Mouse (Mus musculus): ENCODE measurements around the gene Ube2l3. TPM values are rescaled to one million over a fixed set of nuclear protein-coding genes. Genes with fewer than 3 reads are reported as not detected.

Ube2l3 gene
- polyA plus RNA-seq, 1 experiment from 2014 or later, result 377 TPM

DNA sequence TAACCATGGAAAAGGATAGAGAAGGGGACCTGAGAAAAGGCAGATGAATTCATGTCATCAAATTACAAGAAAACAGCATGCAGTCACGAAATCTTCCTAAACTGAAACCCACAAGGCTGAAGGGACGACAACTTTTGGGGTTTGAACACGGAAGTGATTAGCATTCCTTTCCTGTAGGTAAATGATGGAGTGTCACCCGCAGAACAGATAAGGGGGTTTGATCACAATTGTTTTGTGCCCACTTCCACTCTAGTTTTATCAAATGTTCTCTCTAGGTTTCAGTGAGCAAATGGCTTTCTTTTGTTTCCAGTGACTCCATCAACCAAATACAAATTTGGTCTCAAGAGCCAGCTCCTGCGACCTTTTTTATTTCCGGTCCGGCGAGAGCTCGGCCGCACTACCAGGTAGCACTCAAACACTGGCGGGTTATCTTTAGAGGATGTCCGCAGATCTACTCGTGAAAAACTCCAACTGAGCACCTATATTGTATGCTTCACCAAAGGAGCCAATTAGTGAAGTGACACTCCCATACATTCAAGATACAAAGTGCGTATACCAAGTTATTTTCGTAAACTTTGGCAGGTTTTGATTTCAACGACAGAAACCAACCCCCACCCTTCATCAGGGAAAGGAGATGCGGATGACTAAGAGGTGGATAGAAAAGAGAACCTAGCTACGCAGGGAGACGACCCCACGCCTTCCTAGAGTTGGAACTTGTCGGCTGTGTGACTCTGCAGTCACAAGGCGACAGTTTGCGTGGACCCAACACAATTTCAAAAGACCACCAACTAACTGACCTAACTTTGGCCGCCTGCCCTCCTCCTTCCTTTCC is 2.1 kb downstream of the Ube2l3 start:
- Histone ChIP-seq H3K4me2 (peak overlapping the region; percentile 80), H3K36me3 (ENCODE audit: control insufficient read depth, insufficient read depth, low read length) (peaks cover 10% of the 10 kb centered on the region; the same call in 1 of the 2 replicates), H3K27ac (ENCODE audit: low read depth, low read length) (peak overlapping the region; percentile 79), H3K4me3 (ENCODE audit: low read depth, low read length) (peak overlapping the region; percentile 95), H3K9me3 (ENCODE audit: control insufficient read depth, low read length) (no peaks in the 10 kb centered on the region), H3K9ac (ENCODE audit: low read depth, low read length) (peak overlapping the region; percentile 97), H3K27me3 (replicated peaks; ENCODE audit: control insufficient read depth, insufficient read depth, low read length) (no peaks in the 10 kb centered on the region), H3K4me1 (replicated peaks; ENCODE audit: control insufficient read depth, insufficient read depth, low read length) (peaks cover 11% of the 10 kb centered on the region)
- ATAC-seq (replicated peaks; ENCODE audit: low FRiP score), result no peak
- WGBS, result 2% methylated on average over 24 of the region's 24 CpGs
- DNase-seq (ENCODE audit: low spot score), result no peak

- no peak for ATAC-seq (replicated peaks; ENCODE audit: low FRiP score)
- H3K4me1 ChIP-seq (replicated peaks; ENCODE audit: control insufficient read depth, insufficient read depth, low read length), result no peaks in the 10 kb centered on the region
- WGBS, result 91% methylated on average over 4 of the region's 4 CpGs
Observed at GRCm38 (mm10) chr16:17193823-17194222, 8.6 kb downstream of the Ube2l3 start.

GRCm38 (mm10) chr16:17185475-17185874 is 17.0 kb downstream of the Ube2l3 start:
- no peak for DNase-seq (ENCODE audit: low spot score)
- Histone ChIP-seq H3K27ac (ENCODE audit: low read depth, low read length) (no peak overlapping the region), H3K4me1 (replicated peaks; ENCODE audit: control insufficient read depth, insufficient read depth, low read length) (peaks cover 5% of the 10 kb centered on the region; the same call in 1 of the 2 replicates), H3K4me3 (ENCODE audit: low read depth, low read length) (no peak overlapping the region), H3K36me3 (ENCODE audit: control insufficient read depth, insufficient read depth, low read length) (peaks cover 3% of the 10 kb centered on the region; the same call in 1 of the 2 replicates), H3K9ac (ENCODE audit: low read depth, low read length) (no peak overlapping the region), H3K9me3 (ENCODE audit: control insufficient read depth, low read length) (no peaks in the 10 kb centered on the region), H3K4me2 (no peak overlapping the region), H3K27me3 (replicated peaks; ENCODE audit: control insufficient read depth, insufficient read depth, low read length) (no peaks in the 10 kb centered on the region)
- ATAC-seq (replicated peaks; ENCODE audit: low FRiP score), result no peak

More at GRCm38 (mm10) chr16:17193823-17194222, 8.6 kb downstream of the Ube2l3 start:
- no peak overlapping the region for H3K4me3 ChIP-seq (ENCODE audit: low read depth, low read length)
- H3K27ac ChIP-seq (ENCODE audit: low read depth, low read length), result no peak overlapping the region
- H3K4me2 ChIP-seq, result no peak overlapping the region
- peaks cover 11% of the 10 kb centered on the region; the same call in 1 of the 2 replicates for H3K36me3 ChIP-seq (ENCODE audit: control insufficient read depth, insufficient read depth, low read length)
- no peak overlapping the region for H3K9ac ChIP-seq (ENCODE audit: low read depth, low read length)
- no peaks in the 10 kb centered on the region for H3K27me3 ChIP-seq (replicated peaks; ENCODE audit: control insufficient read depth, insufficient read depth, low read length)
- no peaks in the 10 kb centered on the region for H3K9me3 ChIP-seq (ENCODE audit: control insufficient read depth, low read length)
- no peak for DNase-seq (ENCODE audit: low spot score)

GRCm38 (mm10) chr16:17183003-17183402 is 19.4 kb downstream of the Ube2l3 start:
- no peak overlapping the region for H3K27ac ChIP-seq (ENCODE audit: low read depth, low read length)
- no peaks in the 10 kb centered on the region for H3K27me3 ChIP-seq (replicated peaks; ENCODE audit: control insufficient read depth, insufficient read depth, low read length)
- H3K36me3 ChIP-seq (ENCODE audit: control insufficient read depth, insufficient read depth, low read length), result peaks cover 5% of the 10 kb centered on the region; the same call in 1 of the 2 replicates
- no peak overlapping the region for H3K9ac ChIP-seq (ENCODE audit: low read depth, low read length)
- ATAC-seq (replicated peaks; ENCODE audit: low FRiP score) (no peak), DNase-seq (ENCODE audit: low spot score) (no peak)
- no peak overlapping the region for H3K4me2 ChIP-seq
- H3K9me3 ChIP-seq (ENCODE audit: control insufficient read depth, low read length), result no peaks in the 10 kb centered on the region
- peaks cover 5% of the 10 kb centered on the region; the same call in 1 of the 2 replicates for H3K4me1 ChIP-seq (replicated peaks; ENCODE audit: control insufficient read depth, insufficient read depth, low read length)
- 76% methylated on average over 3 of the region's 3 CpGs for WGBS
- no peak overlapping the region for H3K4me3 ChIP-seq (ENCODE audit: low read depth, low read length)

- H3K9me3 ChIP-seq (ENCODE audit: control insufficient read depth, low read length), result no peaks in the 10 kb centered on the region
- no peak overlapping the region for H3K9ac ChIP-seq (ENCODE audit: low read depth, low read length)
- DNase-seq (ENCODE audit: low spot score) (no peak), ATAC-seq (replicated peaks; ENCODE audit: low FRiP score) (no peak)
- no peaks in the 10 kb centered on the region for H3K27me3 ChIP-seq (replicated peaks; ENCODE audit: control insufficient read depth, insufficient read depth, low read length)
- H3K4me3 ChIP-seq (ENCODE audit: low read depth, low read length), result no peak overlapping the region
- 59% methylated on average over 2 of the region's 2 CpGs for WGBS
- H3K4me2 ChIP-seq, result no peak overlapping the region
- peaks cover 5% of the 10 kb centered on the region; the same call in 1 of the 2 replicates for H3K4me1 ChIP-seq (replicated peaks; ENCODE audit: control insufficient read depth, insufficient read depth, low read length)
- no peak overlapping the region for H3K27ac ChIP-seq (ENCODE audit: low read depth, low read length)
- H3K36me3 ChIP-seq (ENCODE audit: control insufficient read depth, insufficient read depth, low read length), result peaks cover 5% of the 10 kb centered on the region; the same call in 1 of the 2 replicates
Observed at GRCm38 (mm10) chr16:17182136-17182535, 20.3 kb downstream of the Ube2l3 start.

DNA sequence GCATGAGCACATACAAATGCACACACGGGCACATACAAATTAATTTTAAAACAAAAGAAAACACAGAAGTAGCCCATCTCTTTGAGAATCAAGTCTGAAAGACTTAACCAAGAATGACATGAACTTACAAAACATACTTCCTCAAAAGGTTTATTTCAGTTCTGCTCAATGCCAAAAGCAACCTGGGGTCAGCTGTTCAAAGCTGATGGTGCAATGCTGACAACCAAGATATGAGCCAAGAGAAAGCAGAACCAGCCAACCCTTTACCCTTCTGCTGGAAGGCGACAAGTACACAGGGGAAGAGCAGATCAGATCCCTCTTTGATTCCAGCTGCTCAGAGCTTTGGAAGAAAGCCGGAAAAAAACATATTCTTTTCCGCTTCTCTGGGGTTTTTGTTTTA is 21.1 kb downstream of the Ube2l3 start:
- peaks cover 2% of the 10 kb centered on the region; the same call in 1 of the 2 replicates for H3K36me3 ChIP-seq (ENCODE audit: control insufficient read depth, insufficient read depth, low read length)
- 65% methylated on average over 4 of the region's 4 CpGs for WGBS
- no peak overlapping the region for H3K4me3 ChIP-seq (ENCODE audit: low read depth, low read length)
- peak overlapping the region; percentile 35; the same call in 1 of the 2 replicates for H3K27ac ChIP-seq (ENCODE audit: low read depth, low read length)
- no peak overlapping the region for H3K4me2 ChIP-seq
- H3K9ac ChIP-seq (ENCODE audit: low read depth, low read length), result no peak overlapping the region
- peaks cover 5% of the 10 kb centered on the region; the same call in 1 of the 2 replicates for H3K4me1 ChIP-seq (replicated peaks; ENCODE audit: control insufficient read depth, insufficient read depth, low read length)
- no peaks in the 10 kb centered on the region for H3K27me3 ChIP-seq (replicated peaks; ENCODE audit: control insufficient read depth, insufficient read depth, low read length)
- ATAC-seq (replicated peaks; ENCODE audit: low FRiP score), result no peak
- no peak for DNase-seq (ENCODE audit: low spot score)
- no peaks in the 10 kb centered on the region for H3K9me3 ChIP-seq (ENCODE audit: control insufficient read depth, low read length)

- Histone ChIP-seq H3K4me1 (replicated peaks; ENCODE audit: control insufficient read depth, insufficient read depth, low read length) (peaks cover 5% of the 10 kb centered on the region; the same call in 1 of the 2 replicates), H3K36me3 (ENCODE audit: control insufficient read depth, insufficient read depth, low read length) (peaks cover 9% of the 10 kb centered on the region), H3K9me3 (ENCODE audit: control insufficient read depth, low read length) (no peaks in the 10 kb centered on the region), H3K4me2 (no peak overlapping the region), H3K9ac (ENCODE audit: low read depth, low read length) (no peak overlapping the region), H3K27me3 (replicated peaks; ENCODE audit: control insufficient read depth, insufficient read depth, low read length) (no peaks in the 10 kb centered on the region), H3K4me3 (ENCODE audit: low read depth, low read length) (no peak overlapping the region), H3K27ac (ENCODE audit: low read depth, low read length) (no peak overlapping the region)
- 77% methylated on average over 3 of the region's 3 CpGs for WGBS
- no peak for DNase-seq (ENCODE audit: low spot score)
- ATAC-seq (replicated peaks; ENCODE audit: low FRiP score), result no peak
Observed at GRCm38 (mm10) chr16:17179706-17180105, 22.7 kb downstream of the Ube2l3 start.

GRCm38 (mm10) chr16:17177623-17178170 is 24.8 kb downstream of the Ube2l3 start:
- Histone ChIP-seq H3K27me3 (replicated peaks; ENCODE audit: control insufficient read depth, insufficient read depth, low read length) (no peaks in the 10 kb centered on the region), H3K27ac (ENCODE audit: low read depth, low read length) (no peak overlapping the region), H3K4me2 (no peak overlapping the region), H3K4me3 (ENCODE audit: low read depth, low read length) (no peak overlapping the region), H3K9me3 (ENCODE audit: control insufficient read depth, low read length) (no peaks in the 10 kb centered on the region), H3K4me1 (replicated peaks; ENCODE audit: control insufficient read depth, insufficient read depth, low read length) (peaks cover 5% of the 10 kb centered on the region; the same call in 1 of the 2 replicates), H3K9ac (ENCODE audit: low read depth, low read length) (no peak overlapping the region), H3K36me3 (ENCODE audit: control insufficient read depth, insufficient read depth, low read length) (peaks cover 9% of the 10 kb centered on the region)
- ATAC-seq (replicated peaks; ENCODE audit: low FRiP score) (no peak), DNase-seq (ENCODE audit: low spot score) (no peak)
- WGBS, result 97% methylated on average over 1 of the region's 1 CpGs

All from liver, embryonic 11.5 days (tissue).